Mouse (Mus musculus): ENCODE results near the gene Ccdc9. TPM values are rescaled to one million over a fixed set of nuclear protein-coding genes. Genes with fewer than 3 reads are reported as not detected.

Ccdc9 gene
- 19.6 and 31.0 TPM in 2 replicates for polyA plus RNA-seq (2016; fragmentation: Nextera tagmentation; extraction: Ambion mirVana)

GRCm38 (mm10) chr7:16286026-16286961 is at the start of gene Ccdc9:
Gene Ccdc9, minus strand, starts transcription at chr7:16286795.
- H3K4me1 ChIP-seq: peaks cover 11% of the 10 kb centered on the region; the same call in 1 of the 2 replicates
- peak within 1 kb of the TSS; percentile 71 for H3K4me3 ChIP-seq
- 1% methylated on average over 69 of the region's 70 CpGs for WGBS
- H3K9me3 ChIP-seq: no peaks in the 10 kb centered on the region
- peaks cover 31% of the 10 kb centered on the region for H3K36me3 ChIP-seq
- peak within 1 kb of the TSS; percentile 98 for H3K27ac ChIP-seq
- no peaks in the 10 kb centered on the region for H3K27me3 ChIP-seq (ENCODE audit: insufficient read depth, poor library complexity, severe bottlenecking)
- peak; percentile 100 for DNase-seq (ENCODE audit: low spot score)

- Histone ChIP-seq H3K27ac (no peak overlapping the region), H3K36me3 (peaks cover 90% of the 10 kb centered on the region)
- 87% methylated on average over 3 of the region's 3 CpGs for WGBS
Measured at GRCm38 (mm10) chr7:16329146-16329545, 42.6 kb upstream of the Ccdc9 start.

GRCm38 (mm10) chr7:16326607-16326971 is 40.0 kb upstream of the Ccdc9 start:
- H3K4me3 ChIP-seq: no peak overlapping the region
- peaks cover 65% of the 10 kb centered on the region for H3K36me3 ChIP-seq
- peaks cover 10% of the 10 kb centered on the region for H3K4me1 ChIP-seq
- no peak for DNase-seq (ENCODE audit: low spot score)
- 83% methylated on average over 2 of the region's 2 CpGs for WGBS
- H3K27me3 ChIP-seq (ENCODE audit: insufficient read depth, poor library complexity, severe bottlenecking): no peaks in the 10 kb centered on the region
- H3K27ac ChIP-seq: peak overlapping the region; percentile 85; the same call in 1 of the 2 replicates
- H3K9me3 ChIP-seq: no peaks in the 10 kb centered on the region

More at GRCm38 (mm10) chr7:16329146-16329545, 42.6 kb upstream of the Ccdc9 start:
- H3K27me3 ChIP-seq (ENCODE audit: insufficient read depth, poor library complexity, severe bottlenecking): no peaks in the 10 kb centered on the region
- H3K4me1 ChIP-seq: peaks cover 10% of the 10 kb centered on the region
- H3K4me3 ChIP-seq: no peak overlapping the region
- no peaks in the 10 kb centered on the region for H3K9me3 ChIP-seq
- no peak for DNase-seq (ENCODE audit: low spot score)

GRCm38 (mm10) chr7:16325920-16326606 is 39.5 kb upstream of the Ccdc9 start:
- 22% methylated on average over 8 of the region's 8 CpGs for WGBS
- H3K27me3 ChIP-seq (ENCODE audit: insufficient read depth, poor library complexity, severe bottlenecking): no peaks in the 10 kb centered on the region
- H3K27ac ChIP-seq: peak overlapping the region; percentile 85
- H3K36me3 ChIP-seq: peaks cover 61% of the 10 kb centered on the region
- H3K9me3 ChIP-seq: no peaks in the 10 kb centered on the region
- peak; percentile 93 for DNase-seq (ENCODE audit: low spot score)
- H3K4me1 ChIP-seq: peaks cover 10% of the 10 kb centered on the region
- H3K4me3 ChIP-seq: peak overlapping the region; percentile 5; the same call in 1 of the 2 replicates

- Histone ChIP-seq H3K36me3 (peaks cover 50% of the 10 kb centered on the region), H3K4me3 (no peak overlapping the region), H3K27ac (no peak overlapping the region), H3K4me1 (peaks cover 10% of the 10 kb centered on the region), H3K9me3 (no peaks in the 10 kb centered on the region), H3K27me3 (ENCODE audit: insufficient read depth, poor library complexity, severe bottlenecking) (no peaks in the 10 kb centered on the region)
- WGBS: 94% methylated on average over 7 of the region's 7 CpGs
- no peak for DNase-seq (ENCODE audit: low spot score)
Measured at GRCm38 (mm10) chr7:16324661-16325060, 38.1 kb upstream of the Ccdc9 start.

GRCm38 (mm10) chr7:16320479-16320878 is 33.9 kb upstream of the Ccdc9 start:
- Histone ChIP-seq H3K4me3 (no peak overlapping the region), H3K4me1 (0 out of 2 replicates have a peak, but pooled peaks cover 7% of the 10 kb centered on the region), H3K27ac (no peak overlapping the region), H3K9me3 (no peaks in the 10 kb centered on the region), H3K27me3 (ENCODE audit: insufficient read depth, poor library complexity, severe bottlenecking) (no peaks in the 10 kb centered on the region), H3K36me3 (peaks cover 28% of the 10 kb centered on the region)
- DNase-seq (ENCODE audit: low spot score): no peak
- 88% methylated on average over 6 of the region's 6 CpGs for WGBS

- 95% methylated on average over 4 of the region's 4 CpGs for WGBS
- H3K27me3 ChIP-seq (ENCODE audit: insufficient read depth, poor library complexity, severe bottlenecking): no peaks in the 10 kb centered on the region
- H3K4me1 ChIP-seq: peaks cover 20% of the 10 kb centered on the region
- no peak for DNase-seq (ENCODE audit: low spot score)
- no peaks in the 10 kb centered on the region for H3K9me3 ChIP-seq
- peaks cover 18% of the 10 kb centered on the region for H3K36me3 ChIP-seq
- no peak overlapping the region for H3K27ac ChIP-seq
- H3K4me3 ChIP-seq: no peak overlapping the region
Measured at GRCm38 (mm10) chr7:16319216-16319615, 32.6 kb upstream of the Ccdc9 start.

GRCm38 (mm10) chr7:16317094-16317493 is 30.5 kb upstream of the Ccdc9 start:
- 0 out of 2 replicates have a peak overlapping the region, but pooled peaks have one; percentile 13 for H3K27ac ChIP-seq
- no peaks in the 10 kb centered on the region for H3K27me3 ChIP-seq (ENCODE audit: insufficient read depth, poor library complexity, severe bottlenecking)
- no peaks in the 10 kb centered on the region for H3K9me3 ChIP-seq
- WGBS: 70% methylated on average over 14 of the region's 14 CpGs
- H3K36me3 ChIP-seq: peaks cover 18% of the 10 kb centered on the region
- no peak overlapping the region for H3K4me3 ChIP-seq
- peak; percentile 59 for DNase-seq (ENCODE audit: low spot score)
- H3K4me1 ChIP-seq: peaks cover 41% of the 10 kb centered on the region

GRCm38 (mm10) chr7:16315222-16315759 is 28.7 kb upstream of the Ccdc9 start:
- no peak overlapping the region for H3K4me3 ChIP-seq
- H3K27ac ChIP-seq: no peak overlapping the region
- WGBS: 41% methylated on average over 4 of the region's 4 CpGs
- H3K9me3 ChIP-seq: no peaks in the 10 kb centered on the region
- peaks cover 15% of the 10 kb centered on the region for H3K36me3 ChIP-seq
- no peak for DNase-seq (ENCODE audit: low spot score)
- H3K4me1 ChIP-seq: peaks cover 59% of the 10 kb centered on the region
- H3K27me3 ChIP-seq (ENCODE audit: insufficient read depth, poor library complexity, severe bottlenecking): no peaks in the 10 kb centered on the region

- DNase-seq (ENCODE audit: low spot score): peak; percentile 88
- H3K27ac ChIP-seq: peak overlapping the region; percentile 98
- no peaks in the 10 kb centered on the region for H3K27me3 ChIP-seq (ENCODE audit: insufficient read depth, poor library complexity, severe bottlenecking)
- H3K4me1 ChIP-seq: peaks cover 69% of the 10 kb centered on the region
- no peaks in the 10 kb centered on the region for H3K9me3 ChIP-seq
- peaks cover 15% of the 10 kb centered on the region for H3K36me3 ChIP-seq
- peak overlapping the region; percentile 94 for H3K4me3 ChIP-seq
- 9% methylated on average over 13 of the region's 13 CpGs for WGBS
Measured at GRCm38 (mm10) chr7:16314221-16314775, 27.7 kb upstream of the Ccdc9 start.

- Histone ChIP-seq H3K4me1 (peaks cover 75% of the 10 kb centered on the region), H3K9me3 (no peaks in the 10 kb centered on the region), H3K4me3 (peak overlapping the region; percentile 94), H3K27me3 (ENCODE audit: insufficient read depth, poor library complexity, severe bottlenecking) (no peaks in the 10 kb centered on the region), H3K27ac (peak overlapping the region; percentile 98), H3K36me3 (peaks cover 15% of the 10 kb centered on the region)
- peak; percentile 85 for DNase-seq (ENCODE audit: low spot score)
- WGBS: under 1% methylated on average over 46 of the region's 66 CpGs
Measured at GRCm38 (mm10) chr7:16313481-16314220, 27.1 kb upstream of the Ccdc9 start.

All from heart, embryonic 10.5 days (tissue).